Mouse (Mus musculus): ENCODE results near the gene Phf3. TPM values are rescaled to one million over a fixed set of nuclear protein-coding genes. Genes with fewer than 3 reads are reported as not detected.
"Not testable (repeated sequence)": the region's sequence is repeated elsewhere in the genome, so short reads cannot be mapped to it uniquely, and the experiment has no call there.

Phf3 gene
- total RNA-seq, 2 experiments from 2014 or later = 37.1 to 37.3 TPM

- DNase-seq = not testable (repeated sequence)
Measured at GRCm38 (mm10) chr1:30770599-30770998, 103.1 kb downstream of the Phf3 start.

GRCm38 (mm10) chr1:30756794-30757193, 116.9 kb downstream of the Phf3 start:
- DNase-seq = no peak

DNA sequence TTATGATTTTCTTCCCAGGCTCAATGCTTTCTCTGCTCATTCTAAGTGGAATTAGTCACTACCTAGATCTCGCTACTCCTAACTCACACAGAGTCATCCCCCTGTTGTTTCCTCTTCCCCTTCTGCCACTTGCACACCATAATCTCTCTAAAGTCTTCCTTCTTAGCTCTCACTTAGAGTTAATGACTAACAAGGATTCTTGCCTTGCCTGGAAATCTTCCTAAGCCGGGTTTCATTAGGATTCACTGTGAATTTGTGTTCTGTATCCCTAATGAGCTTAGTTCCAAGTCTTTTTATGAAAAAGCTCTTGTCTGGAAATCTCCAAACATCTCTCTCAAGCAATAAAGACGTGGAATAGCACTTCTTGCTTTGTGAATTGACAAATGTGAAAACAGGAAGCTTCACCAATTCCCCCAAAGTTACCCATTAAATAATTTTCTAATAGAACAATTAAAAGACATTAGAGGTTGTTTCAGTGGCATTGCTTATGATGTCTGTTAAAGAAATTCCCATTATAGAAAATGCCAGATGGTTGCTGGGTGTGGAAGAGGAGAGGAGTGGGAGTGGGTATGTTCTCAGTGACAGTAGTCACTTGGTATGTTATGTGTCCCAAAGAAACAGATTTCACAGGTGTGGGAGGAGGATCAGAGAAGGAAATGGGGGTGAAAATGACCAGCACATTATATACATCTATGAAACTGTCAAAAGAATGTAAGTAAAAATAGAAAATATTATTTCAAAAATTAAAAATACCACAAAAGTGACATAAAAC, 118.1 kb downstream of the Phf3 start:
- DNase-seq = no peak

Other genes starting within 250 kb of the Phf3 start
- gene AC153137.1, start 104.0 kb upstream of the Phf3 start, total RNA-seq (2021) = not detected